Mouse (Mus musculus): ENCODE measurements around the gene Drosha. TPM values are rescaled to one million over a fixed set of nuclear protein-coding genes. Genes with fewer than 3 reads are reported as not detected.
"Not testable (repeated sequence)": the region's sequence is repeated elsewhere in the genome, so short reads cannot be mapped to it uniquely, and the experiment has no call there.

The Drosha gene
- total RNA-seq, 1 experiment from 2014 or later: 33.8 TPM

DNA sequence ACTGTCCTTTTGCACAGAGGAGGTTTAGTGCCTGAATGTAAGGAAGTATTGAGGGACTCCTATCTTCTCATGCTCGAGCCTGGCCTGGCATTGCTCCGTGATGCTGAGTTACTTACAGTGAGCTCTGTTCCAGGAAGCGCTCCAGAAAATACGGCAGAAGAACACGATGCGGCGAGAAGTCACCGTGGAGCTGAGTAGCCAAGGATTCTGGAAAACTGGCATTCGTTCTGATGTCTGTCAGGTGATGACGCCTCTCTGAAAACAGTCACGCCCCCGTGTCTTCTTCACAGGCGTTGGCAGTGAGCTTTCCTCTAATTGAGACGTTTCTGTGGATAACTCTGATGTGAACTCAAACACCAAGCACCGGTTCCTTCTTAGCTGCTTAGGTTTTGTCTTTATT, 60.2 kb downstream of the Drosha start:
- DNase-seq: no peak

DNA sequence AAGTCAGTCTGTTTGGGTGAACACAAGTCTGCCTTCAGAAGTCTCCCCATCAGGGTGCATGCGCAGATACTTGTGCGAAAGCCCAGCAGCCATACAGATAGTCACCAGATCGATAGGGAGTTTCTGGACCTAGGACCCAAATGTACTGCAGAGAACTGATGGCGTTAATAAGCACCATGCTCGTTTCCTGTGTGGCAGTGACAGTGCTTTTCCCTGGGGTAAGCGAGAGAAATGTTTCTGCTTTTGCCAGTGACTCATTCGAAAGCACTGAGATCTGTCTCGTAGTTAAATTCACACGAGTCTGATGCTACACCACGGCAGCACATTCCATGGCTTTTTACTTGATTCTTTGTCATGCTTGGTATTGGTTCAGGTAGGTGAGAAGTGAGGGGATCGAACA, 60.7 kb downstream of the Drosha start:
- no peak for DNase-seq

DNA sequence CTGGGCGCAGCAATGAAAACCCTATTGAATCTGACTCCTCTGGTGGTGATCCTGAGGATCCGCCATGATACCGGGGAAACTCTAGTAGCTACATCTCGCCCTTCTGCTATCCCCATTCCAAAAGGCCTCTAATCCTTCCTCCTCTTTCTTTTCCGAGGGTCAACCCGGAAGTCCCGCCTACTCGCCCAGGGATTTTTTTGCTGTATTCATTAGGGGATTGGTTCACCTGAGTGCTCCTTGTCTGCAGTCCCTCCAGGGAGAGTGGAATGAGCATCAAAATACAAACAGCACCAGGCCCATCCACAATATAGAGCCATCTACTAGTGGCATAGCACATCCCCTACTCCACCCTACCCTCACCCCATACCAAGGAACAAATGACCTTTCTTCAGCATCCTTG, 62.6 kb downstream of the Drosha start:
- DNase-seq: no peak

DNA sequence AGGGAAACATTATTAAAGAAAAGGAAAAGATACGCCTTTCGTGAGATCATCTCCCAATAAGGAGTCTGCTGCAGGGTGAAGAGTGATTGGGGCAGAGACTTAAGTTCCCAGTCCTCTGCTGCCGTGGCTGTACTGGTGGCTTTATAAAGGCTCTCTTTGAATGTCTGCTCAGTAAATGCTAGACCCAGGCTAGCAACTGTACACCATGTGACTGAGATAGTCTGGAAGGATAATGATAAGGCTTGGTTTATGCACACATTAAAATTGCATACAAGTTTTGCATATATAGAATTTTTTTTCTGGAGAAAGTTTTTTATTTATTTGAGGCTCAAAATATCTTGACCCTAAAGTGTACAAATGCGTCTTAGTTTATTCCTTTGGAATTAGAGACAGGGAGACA, 63.7 kb downstream of the Drosha start:
- no peak for DNase-seq

DNA sequence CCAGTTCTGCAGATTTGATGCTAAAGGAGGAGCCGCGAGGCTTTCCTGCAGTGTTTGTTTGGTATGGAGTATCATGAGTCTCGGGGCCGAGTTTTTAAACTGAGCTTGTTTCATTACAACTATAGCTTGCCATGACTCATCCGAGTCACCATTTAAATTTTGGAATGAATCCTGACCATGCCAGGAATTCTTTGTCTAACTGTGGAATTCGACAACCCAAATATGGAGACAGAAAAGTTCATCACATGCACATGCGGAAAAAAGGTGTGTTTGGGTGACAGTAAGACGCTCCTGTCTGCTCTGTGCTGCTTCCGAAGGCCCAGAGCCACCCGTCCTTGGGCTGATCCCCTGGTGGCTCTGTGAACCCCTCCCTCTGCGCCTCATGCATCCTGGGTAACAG, 65.3 kb downstream of the Drosha start:
- DNase-seq: no peak

DNA sequence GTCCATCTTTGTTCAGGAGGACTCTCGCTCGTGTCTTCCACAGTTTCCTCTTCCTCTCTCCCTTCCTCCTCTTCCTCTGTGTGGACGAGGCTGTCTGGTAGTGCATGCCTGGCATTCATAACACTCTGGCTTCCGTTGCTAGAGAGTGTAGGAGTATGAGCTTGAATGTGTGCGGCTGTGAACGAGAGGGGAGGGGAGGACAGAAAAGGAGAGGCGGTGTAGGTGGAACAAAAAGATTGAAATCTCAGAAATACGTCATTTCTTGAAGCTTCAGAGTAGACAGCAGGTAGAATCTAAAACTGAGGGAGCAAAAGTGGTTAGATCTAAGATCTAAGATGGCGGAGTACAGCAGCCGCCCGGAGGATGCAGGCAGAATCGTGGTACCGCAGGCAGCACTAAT, 70.8 kb downstream of the Drosha start:
- no peak for DNase-seq

DNA sequence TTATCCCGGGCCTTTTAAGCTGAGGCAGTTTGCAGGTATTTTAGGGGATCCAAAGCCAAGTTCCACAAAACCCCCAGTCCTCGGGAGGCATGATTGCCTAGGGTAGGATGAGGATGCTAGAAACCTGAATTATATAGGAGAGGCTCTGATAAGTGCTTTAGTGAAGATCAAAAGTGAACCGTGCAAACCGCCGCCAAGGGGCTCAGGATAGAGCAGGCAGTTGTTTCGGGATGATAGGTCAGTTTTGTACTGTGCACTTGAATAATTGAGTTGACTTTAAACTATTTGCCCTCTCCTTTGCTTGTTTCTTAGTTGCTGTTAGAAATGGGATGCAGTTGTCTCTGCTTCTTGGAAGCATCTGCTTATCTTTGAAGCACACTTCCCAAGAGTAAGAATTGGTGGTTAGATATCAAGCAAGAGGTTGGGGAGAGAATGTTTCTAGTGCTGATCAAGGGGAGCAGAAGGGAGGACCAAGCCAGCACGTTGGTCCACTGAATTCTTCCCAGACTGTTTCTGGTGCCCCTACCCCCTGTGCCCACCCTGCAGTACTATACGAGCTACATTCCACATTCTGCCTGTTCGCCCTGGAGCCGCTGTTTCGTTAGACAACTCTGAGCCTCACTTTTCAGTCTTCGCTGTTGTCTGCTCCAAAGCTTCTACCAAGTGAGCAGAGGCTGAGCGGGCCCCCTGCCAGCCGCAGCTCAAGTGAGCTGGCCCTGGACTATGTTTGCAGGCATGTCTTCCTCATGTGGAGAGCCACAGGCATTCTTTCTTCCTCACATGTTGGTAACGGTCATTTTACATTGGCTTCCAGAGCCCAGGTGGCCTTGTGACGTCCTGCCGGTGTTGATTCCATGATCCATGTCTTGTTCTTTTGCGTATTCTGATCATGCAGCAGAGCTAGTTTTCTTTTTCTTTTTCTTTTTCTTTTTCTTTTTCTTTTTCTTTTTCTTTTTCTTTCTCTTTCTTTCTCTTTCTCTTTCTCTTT, 71.7 kb downstream of the Drosha start:
- DNase-seq: no peak

DNA sequence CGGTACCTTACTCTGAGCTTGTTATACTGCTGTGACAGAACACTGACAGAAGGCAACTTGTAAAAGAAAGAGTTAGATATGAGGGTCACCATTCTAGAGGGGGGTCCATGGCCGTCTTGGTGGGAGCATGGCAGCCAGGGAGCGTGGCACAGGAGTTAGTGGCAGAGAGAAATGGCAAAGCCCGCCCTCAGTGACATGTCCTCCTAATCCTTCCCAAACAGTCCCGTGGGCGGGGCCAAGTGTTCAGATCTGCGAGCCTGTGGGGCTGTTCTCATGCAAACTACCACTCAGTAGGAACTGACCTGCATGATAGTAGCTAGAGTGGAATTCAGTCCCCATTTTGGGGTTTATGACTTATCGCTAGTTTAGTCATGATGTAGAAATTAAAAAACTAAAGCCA, 73.2 kb downstream of the Drosha start:
- no peak for DNase-seq

DNA sequence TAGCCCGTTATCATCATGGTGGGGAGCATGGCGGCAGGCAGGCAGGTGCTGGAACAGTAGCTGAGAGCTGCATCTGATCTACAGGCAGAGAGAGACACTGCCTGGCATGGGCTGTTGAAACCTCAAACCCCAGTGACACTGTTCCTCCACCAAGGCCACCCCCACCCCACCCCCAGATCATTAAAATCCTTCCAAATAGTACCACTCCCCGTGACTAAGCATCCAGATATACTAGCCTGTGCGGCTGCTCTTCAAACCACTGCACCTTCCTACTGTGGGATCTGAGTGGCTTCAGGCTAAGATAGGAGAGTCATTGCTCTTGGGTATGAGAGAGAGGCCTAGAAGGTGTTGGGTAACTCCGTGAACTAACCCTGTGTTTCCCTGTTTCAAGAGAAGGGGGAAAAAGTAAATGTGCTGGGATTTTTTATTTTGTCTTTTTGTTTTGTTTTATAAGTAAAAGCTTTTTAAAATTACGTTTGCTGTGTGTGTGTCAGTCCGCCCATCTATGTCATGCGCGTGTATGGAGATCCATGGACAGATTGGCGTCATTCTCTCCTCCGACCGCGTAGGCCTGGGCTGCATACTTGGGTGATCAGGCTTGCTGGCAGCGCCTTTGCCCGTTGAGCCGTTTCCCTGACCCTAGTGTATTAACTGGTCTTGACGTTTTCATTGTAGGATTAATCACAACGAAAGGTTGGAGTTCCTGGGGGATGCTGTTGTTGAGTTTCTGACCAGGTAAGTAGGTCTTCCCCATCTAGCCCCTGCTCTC, 76.0 kb downstream of the Drosha start:
- DNase-seq: no peak

DNA sequence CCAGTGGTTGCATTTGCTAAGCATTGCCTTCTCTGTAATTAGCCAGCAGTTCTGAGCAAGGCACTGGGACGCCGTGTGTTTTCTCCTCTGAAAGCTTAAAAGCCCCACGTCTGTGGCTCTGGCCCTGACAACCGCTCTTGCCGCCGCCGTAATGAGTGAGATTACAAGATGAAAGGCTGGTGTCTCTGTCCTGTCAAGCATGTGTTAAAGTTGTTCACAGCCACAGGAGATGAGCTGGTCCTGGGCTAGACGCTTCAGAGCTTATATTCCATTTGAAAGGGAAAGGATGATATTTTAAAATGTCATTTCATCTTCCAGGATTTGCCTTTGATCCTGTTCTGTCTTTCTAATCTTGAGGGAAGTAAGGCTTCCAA, 76.6 kb downstream of the Drosha start:
- no peak for DNase-seq

DNA sequence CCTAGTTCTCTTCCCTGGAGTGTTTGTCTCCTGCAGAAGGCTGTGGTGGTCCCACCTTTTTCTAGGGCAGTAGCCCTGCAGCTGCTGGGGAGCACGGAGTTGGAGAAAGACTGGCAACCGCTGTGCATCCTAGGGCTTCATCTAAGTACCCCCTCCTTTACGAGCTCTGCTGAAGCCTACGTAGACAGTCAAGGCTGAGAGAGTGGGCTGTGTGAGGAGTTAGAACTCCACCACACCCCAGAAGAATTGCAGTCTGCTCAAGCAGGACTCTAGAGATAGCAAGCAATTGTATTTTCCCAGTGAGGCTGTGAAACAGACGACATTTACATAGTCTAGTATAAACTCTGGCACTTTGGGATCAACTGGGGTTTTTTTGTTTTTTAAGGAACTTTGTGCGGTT, 79.8 kb downstream of the Drosha start:
- DNase-seq: no peak

DNA sequence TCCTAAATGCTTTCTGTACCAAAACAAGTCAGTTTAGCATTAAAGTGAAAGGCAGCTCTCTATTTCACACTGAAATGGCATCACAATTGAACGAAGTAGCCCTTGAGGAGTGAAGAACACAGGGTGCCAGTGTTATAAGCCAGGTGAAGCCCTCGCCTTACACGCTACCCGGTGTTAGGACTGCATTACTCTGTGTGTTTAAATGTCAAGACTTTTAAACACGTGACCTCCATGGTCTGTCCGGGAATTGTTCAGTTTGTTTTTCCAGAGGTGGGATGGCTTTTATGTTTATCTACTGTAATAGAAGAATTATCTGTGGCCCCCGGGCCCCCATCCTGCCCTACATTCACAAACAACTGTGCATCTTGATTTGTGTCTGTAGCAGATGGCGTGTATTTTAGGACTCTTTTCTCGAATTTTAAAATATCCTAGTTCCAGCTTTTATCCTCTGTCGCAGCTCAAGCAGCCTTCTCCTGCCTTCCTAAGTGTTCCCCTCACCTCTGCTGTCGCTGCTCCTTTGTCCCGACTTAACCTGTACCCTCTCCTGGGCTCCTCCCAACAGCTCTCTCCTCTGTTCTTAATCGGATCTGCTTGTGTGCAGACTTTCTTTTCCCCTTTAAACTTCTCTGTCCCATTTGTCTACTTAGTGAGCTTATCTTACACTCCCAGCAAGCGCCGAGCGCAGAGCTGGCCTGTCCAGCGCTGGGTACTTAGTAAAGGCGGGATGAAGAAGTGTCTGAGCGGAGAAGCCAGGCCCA, 83.5 kb downstream of the Drosha start:
- DNase-seq: no peak

DNA sequence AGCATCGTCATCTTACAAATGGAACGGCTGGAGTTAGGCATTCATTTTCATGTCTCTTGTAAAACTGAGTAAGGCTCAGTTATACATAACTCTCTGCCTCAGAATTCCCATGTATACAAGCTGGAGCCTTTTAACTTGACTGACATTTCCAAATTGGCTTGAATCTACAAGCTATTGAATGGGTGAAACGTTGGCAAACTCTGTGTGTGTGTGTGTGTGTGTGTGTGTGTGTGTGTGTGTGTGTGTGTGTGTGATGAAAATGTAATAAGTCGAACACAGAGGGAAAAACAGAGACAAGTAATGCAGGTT, 84.1 kb downstream of the Drosha start:
- no peak for DNase-seq

DNA sequence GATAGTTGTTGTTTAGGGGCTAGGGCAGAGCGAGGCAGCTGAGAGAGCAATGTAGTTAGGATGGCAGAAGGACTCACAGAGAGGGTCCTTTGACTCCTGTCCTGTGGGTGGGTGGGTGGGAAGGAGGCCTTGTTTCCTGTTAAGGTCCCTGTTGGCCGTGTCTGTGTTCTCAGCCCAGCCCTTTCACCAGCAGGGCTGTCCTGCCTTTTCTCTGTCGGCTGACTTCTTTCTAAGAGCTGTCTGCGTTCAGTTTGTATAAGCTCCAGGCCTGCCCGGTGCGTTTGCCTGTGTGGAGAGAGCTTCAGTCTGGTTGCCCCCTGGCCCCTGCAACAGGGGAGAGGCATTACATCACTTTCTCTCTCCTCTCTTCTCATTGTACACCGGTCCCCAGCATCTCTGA, 84.6 kb downstream of the Drosha start:
- DNase-seq: no peak

DNA sequence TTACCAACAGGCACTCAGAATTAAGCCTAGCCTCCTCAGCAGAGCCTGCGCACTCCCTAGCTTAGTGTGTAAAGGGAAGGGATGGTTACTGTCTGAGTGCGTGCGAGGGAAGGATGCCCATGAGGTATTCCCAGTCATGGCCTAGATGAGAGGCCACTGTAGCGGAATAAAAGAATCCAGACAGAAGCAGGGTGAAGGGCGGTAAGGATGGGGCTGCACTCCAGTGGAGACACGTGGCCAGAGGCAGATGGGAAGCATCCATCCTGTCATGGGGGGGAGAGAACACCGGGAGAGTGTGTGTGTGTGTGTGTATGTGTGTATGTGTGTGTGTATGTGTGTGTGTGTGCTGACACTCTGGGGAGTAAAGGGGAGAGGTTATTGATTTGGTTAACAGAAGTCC, 86.5 kb downstream of the Drosha start:
- no peak for DNase-seq

DNA sequence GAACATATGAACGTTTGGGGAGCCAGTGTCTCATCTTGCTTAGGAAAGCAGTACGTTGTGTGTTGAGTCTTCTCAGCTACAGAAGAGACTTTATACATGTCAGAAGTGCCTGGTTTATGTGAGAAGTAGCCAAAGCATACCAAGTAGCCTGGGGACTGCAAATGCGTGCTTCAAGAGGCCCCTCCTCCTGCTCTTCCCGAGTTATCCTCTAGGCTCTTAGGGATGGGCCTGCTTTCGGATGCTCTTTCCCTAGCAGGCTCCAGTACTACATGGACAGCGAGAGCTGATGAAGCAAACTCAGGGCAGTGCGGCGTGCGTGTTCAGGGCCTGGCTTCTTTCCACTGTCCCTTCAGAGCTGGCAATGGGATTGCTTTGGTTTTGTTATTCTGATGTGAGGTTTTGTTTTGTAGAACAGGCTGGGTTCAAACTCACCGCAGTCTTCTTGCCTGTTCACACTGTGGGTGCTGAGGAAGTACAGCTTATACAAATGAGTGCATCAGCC, 91.8 kb downstream of the Drosha start:
- DNase-seq: no peak

DNA sequence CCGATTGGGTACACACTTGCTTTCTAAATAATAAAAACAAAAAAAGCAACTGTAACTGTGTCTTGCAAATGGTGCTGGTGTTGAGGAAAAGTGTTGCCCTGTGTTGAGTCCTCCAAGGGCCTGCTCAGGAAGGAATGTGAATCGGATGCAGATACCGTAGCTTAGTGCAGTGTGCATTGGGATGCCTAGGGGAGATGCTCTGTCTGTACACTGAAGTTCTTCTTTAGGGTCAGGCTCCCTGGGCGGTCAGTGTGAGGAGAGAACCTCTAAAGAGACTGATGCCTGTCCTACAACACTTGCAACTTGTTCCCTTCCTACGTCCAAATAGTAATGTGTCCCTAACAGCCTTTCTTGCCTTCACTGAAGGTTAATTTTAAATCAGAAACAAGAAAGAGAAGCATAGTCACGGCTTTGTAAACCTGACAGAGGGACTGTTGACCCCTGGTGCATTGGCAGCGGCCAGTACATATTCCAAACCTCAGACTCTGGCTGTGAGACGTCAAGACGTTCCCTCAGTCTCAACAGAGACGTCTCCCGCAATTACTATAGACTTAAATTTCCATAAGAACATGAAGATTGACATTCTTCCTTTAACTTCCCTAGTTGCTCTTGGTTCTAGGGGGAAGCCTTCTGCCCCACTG, 94.8 kb downstream of the Drosha start:
- DNase-seq: not testable (repeated sequence)

DNA sequence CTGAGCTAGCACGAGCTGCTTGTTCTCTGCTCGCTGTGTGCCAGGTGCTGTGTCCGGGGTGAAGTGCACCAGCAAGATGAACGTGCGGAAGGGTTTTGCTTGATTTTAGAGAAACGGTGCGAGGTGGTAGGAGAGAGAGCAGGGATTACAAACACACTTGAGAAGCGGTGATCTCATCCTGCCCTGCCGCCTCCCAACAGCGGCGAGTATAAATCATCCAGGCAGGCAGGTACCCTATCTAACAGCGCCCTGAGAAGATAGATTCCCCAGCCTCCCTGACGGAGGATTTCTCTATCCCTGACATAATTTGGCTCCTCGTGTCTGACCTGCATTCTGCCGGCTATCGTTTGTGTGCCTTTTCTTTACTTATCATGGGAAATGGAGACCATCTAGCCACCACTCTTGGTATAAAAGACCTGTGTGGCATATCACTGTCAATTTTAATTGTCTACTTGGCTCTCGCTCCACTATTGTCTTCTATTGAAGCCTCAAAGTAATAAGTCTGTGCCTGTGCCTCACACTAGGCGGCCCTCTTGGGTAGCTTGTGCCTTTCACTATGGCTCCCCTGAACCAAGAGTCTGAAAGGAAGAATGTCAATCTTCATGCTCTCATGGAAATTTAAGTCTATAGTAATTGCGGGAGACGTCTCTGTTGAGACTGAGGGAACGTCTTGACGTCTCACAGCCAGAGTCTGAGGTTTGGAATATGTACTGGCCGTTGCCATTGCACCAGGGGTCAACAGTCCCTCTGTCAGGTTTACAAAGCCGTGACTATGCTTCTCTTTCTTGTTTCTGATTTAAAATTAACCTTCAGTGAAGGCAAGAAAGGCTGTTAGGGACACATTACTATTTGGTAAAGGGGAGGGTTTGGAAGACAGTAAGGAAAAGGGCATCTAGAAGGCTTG, 95.6 kb downstream of the Drosha start:
- DNase-seq: no peak

DNA sequence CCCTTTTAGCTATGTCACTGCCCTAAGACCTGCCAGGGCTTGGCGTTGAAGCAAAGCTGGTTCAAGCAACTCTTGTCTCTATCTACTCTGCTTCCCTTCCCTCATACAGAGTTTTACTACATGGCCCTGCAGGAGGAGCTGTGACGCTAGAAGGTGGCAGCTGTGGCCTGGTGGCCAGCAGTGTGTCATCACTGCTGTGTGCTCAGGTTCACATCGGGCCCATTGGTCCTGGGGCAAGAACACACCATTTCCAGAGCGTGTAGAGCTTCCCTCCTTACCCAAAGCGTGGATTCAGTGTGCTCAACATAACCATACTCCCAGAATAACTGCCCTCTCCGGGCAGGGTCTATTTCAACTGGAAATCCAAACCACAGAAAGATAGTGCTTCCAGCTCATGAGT, 97.3 kb downstream of the Drosha start:
- no peak for DNase-seq

DNA sequence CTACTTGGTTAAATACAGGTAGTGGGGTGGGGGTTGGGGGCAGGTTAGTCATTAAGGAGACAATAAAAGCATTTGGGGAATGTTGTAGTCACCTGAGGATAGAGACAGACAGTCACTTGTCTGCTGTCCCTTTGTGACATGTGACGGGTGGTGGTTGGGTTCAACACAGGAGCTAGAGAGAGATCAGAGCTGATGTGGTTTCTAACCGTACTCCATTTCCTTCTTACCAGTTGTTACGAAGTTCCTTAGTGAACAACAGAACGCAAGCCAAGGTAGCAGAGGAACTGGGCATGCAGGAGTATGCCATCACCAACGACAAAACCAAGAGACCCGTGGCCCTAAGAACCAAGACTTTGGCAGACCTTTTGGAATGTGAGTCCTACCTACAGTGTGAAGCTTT, 99.2 kb downstream of the Drosha start:
- DNase-seq: no peak

DNA sequence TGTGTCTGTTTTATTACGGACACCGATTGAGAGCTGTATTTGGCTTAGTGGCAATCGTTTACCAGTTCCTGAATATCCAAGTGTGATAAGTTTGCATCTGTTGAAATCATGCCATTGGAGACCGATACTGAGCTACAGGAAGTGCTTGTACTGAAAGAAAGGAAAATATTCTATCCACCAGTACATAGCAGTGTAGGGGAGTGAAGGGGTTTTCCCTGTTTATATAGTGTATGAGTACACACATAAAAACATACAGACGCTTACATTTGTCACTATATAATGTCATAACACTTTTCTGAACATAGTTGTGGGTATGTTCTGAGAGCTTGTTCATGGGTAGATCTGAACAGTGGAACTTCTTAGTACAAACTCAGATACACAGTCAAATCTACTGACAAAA, 106.9 kb downstream of the Drosha start:
- DNase-seq: no peak

All from adrenal gland, postnatal 14 days (tissue).